Mouse (Mus musculus): ENCODE results near the gene Cib4. TPM values are rescaled to one million over a fixed set of nuclear protein-coding genes. Genes with fewer than 3 reads are reported as not detected.
A peak's percentile ranks its signal among the peaks of the same experiment; 100 is the strongest.

Gene Cib4
- polyA plus RNA-seq, 1 experiment from 2014 or later: not detected

DNA sequence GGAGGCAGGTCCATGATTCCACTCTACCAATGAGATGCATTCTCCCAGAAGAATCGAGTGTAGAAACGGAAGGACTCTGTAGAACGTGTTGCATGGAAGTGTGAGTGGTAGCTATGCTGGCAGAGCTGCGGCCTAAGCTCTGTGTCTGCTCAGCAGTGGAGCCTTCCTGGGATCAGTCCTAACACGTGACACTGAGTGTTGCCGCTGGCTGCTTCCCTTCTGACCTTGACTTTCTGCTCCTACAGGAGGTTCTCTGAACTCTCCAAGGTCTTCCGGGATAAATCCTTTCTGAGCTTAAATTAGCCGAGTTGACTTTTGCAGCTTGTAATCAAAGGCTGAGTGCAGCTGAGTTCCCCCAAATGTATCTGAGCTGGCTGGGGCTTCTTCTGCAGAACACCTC is 28.7 kb upstream of the Cib4 start:
- no peak overlapping the region for H3K4me2 ChIP-seq
- no peak for ATAC-seq (ENCODE audit: insufficient read depth)
- no peaks in the 10 kb centered on the region for H3K27me3 ChIP-seq (ENCODE audit: insufficient read depth, low read length)
- H3K9ac ChIP-seq: no peak overlapping the region
- no peaks in the 10 kb centered on the region for H3K9me3 ChIP-seq (ENCODE audit: low read depth, low read length)
- peaks cover 3% of the 10 kb centered on the region for H3K4me1 ChIP-seq (ENCODE audit: insufficient read depth)
- 84% methylated on average over 8 of the region's 8 CpGs for WGBS
- no peak for DNase-seq
- H3K27ac ChIP-seq (ENCODE audit: low read depth): no peak overlapping the region
- H3K4me3 ChIP-seq (ENCODE audit: low read depth, low read length): no peak overlapping the region
- no peaks in the 10 kb centered on the region for H3K36me3 ChIP-seq (ENCODE audit: insufficient read depth)
- TF ChIP-seq CTCF (IDR thresholded peaks at IDR 0.05; ENCODE audit: low read depth): no peak

DNA sequence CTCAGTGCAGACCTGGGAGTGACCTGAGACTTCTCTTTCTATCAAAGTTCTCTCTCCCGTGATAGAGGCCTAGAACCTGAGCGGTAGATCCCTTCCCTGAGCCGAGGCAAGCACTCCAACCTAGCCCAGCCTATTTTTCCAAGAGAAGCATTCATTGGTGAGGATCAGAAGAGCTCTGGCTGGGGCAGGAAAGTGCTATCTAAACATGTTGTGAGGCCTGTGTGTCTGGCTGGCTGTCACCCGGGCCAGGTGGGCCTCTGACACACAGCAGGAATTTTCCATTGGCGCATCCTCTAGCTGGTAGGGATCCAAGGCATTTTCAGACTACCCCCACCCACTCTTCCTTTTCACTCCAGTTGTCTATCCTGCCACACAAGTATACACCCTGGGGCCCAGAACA is 26.2 kb upstream of the Cib4 start:
- no peak for TF ChIP-seq CTCF (IDR thresholded peaks at IDR 0.05; ENCODE audit: low read depth)
- H3K9ac ChIP-seq: no peak overlapping the region
- 47% methylated on average over 5 of the region's 5 CpGs for WGBS
- no peak for ATAC-seq (ENCODE audit: insufficient read depth)
- DNase-seq: peak; percentile 25
- no peaks in the 10 kb centered on the region for H3K9me3 ChIP-seq (ENCODE audit: low read depth, low read length)
- no peaks in the 10 kb centered on the region for H3K36me3 ChIP-seq (ENCODE audit: insufficient read depth)
- H3K4me3 ChIP-seq (ENCODE audit: low read depth, low read length): no peak overlapping the region
- no peaks in the 10 kb centered on the region for H3K4me1 ChIP-seq (ENCODE audit: insufficient read depth)
- no peaks in the 10 kb centered on the region for H3K27me3 ChIP-seq (ENCODE audit: insufficient read depth, low read length)
- no peak overlapping the region for H3K4me2 ChIP-seq
- no peak overlapping the region for H3K27ac ChIP-seq (ENCODE audit: low read depth)

DNA sequence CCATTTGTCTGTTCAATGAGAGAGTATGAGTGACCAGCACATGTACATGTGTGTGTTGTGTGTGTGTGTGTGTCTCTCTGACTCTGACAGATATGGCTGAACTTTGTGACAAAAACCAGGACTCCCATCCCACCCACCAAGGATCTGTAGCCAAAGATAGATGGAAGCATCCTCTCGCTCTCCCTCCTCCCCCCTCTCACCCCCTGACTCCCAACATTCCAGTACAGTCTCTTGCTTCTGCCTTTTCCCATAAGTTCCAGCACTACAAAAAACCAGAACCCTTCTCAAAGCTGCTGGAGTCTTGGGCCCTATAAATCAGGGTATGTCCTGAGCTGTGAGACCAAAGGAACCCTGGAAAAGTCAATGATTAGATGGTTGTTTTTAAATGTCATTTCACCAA is 22.8 kb upstream of the Cib4 start:
- Histone ChIP-seq H3K9ac (no peak overlapping the region), H3K4me2 (no peak overlapping the region), H3K9me3 (ENCODE audit: low read depth, low read length) (no peaks in the 10 kb centered on the region), H3K36me3 (ENCODE audit: insufficient read depth) (no peaks in the 10 kb centered on the region), H3K27me3 (ENCODE audit: insufficient read depth, low read length) (no peaks in the 10 kb centered on the region), H3K4me3 (ENCODE audit: low read depth, low read length) (no peak overlapping the region), H3K27ac (ENCODE audit: low read depth) (no peak overlapping the region), H3K4me1 (ENCODE audit: insufficient read depth) (no peaks in the 10 kb centered on the region)
- TF ChIP-seq CTCF (IDR thresholded peaks at IDR 0.05; ENCODE audit: low read depth): no peak
- no peak for ATAC-seq (ENCODE audit: insufficient read depth)
- 69% methylated on average over 1 of the region's 1 CpGs for WGBS
- no peak for DNase-seq

- Histone ChIP-seq H3K4me1 (ENCODE audit: insufficient read depth) (peaks cover 11% of the 10 kb centered on the region; the same call in 1 of the 2 replicates), H3K9ac (no peak overlapping the region), H3K9me3 (ENCODE audit: low read depth, low read length) (peaks cover 5% of the 10 kb centered on the region; the same call in 1 of the 2 replicates), H3K27ac (ENCODE audit: low read depth) (no peak overlapping the region), H3K36me3 (ENCODE audit: insufficient read depth) (no peaks in the 10 kb centered on the region), H3K27me3 (ENCODE audit: insufficient read depth, low read length) (no peaks in the 10 kb centered on the region), H3K4me3 (ENCODE audit: low read depth, low read length) (no peak overlapping the region), H3K4me2 (no peak overlapping the region)
- DNase-seq: no peak
- ATAC-seq (ENCODE audit: insufficient read depth): no peak
- WGBS: 20% methylated on average over 3 of the region's 3 CpGs
- TF ChIP-seq CTCF (IDR thresholded peaks at IDR 0.05; ENCODE audit: low read depth): no peak
These were observed 14.4 kb upstream of the Cib4 start for GRCm38 (mm10) chr5:30559986-30560493.

DNA sequence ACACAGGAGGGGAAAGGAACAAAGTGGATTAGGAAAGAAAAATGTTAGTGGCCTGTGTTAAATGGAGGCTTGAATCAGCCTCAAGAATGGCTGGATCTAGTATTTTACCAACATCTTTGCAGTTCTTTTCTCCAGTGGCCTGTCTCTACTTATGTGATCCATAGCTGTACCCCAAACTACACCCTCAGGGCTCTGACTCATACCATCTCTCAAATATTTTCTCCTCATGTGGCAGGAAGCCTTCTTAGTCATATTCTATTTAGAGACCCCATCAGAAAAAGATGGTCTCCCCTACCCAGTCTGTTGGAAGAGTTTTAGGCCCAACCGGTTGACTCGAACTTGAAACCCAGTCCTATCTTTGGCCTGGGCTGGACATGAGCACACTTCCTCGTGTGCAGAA is 13.8 kb upstream of the Cib4 start:
- Histone ChIP-seq H3K9ac (no peak overlapping the region), H3K4me2 (no peak overlapping the region), H3K4me3 (ENCODE audit: low read depth, low read length) (no peak overlapping the region), H3K27me3 (ENCODE audit: insufficient read depth, low read length) (no peaks in the 10 kb centered on the region), H3K4me1 (ENCODE audit: insufficient read depth) (peaks cover 14% of the 10 kb centered on the region; the same call in 1 of the 2 replicates), H3K36me3 (ENCODE audit: insufficient read depth) (no peaks in the 10 kb centered on the region), H3K9me3 (ENCODE audit: low read depth, low read length) (peaks cover 5% of the 10 kb centered on the region; the same call in 1 of the 2 replicates), H3K27ac (ENCODE audit: low read depth) (no peak overlapping the region)
- ATAC-seq (ENCODE audit: insufficient read depth) (no peak), DNase-seq (no peak)
- TF ChIP-seq CTCF (IDR thresholded peaks at IDR 0.05; ENCODE audit: low read depth): no peak
- WGBS: 83% methylated on average over 3 of the region's 3 CpGs

- no peaks in the 10 kb centered on the region for H3K27me3 ChIP-seq (ENCODE audit: insufficient read depth, low read length)
- H3K4me3 ChIP-seq (ENCODE audit: low read depth, low read length): no peak overlapping the region
- ATAC-seq (ENCODE audit: insufficient read depth) (peak; percentile 86), DNase-seq (peak; percentile 82)
- TF ChIP-seq CTCF (IDR thresholded peaks at IDR 0.05; ENCODE audit: low read depth): no peak
- no peaks in the 10 kb centered on the region for H3K9me3 ChIP-seq (ENCODE audit: low read depth, low read length)
- no peaks in the 10 kb centered on the region for H3K36me3 ChIP-seq (ENCODE audit: insufficient read depth)
- WGBS: 40% methylated on average over 3 of the region's 3 CpGs
- no peak overlapping the region for H3K4me2 ChIP-seq
- H3K9ac ChIP-seq: no peak overlapping the region
- peaks cover 14% of the 10 kb centered on the region; the same call in 1 of the 2 replicates for H3K4me1 ChIP-seq (ENCODE audit: insufficient read depth)
- H3K27ac ChIP-seq (ENCODE audit: low read depth): peak overlapping the region; percentile 78
These were observed 10.6 kb upstream of the Cib4 start for GRCm38 (mm10) chr5:30556284-30556683.

DNA sequence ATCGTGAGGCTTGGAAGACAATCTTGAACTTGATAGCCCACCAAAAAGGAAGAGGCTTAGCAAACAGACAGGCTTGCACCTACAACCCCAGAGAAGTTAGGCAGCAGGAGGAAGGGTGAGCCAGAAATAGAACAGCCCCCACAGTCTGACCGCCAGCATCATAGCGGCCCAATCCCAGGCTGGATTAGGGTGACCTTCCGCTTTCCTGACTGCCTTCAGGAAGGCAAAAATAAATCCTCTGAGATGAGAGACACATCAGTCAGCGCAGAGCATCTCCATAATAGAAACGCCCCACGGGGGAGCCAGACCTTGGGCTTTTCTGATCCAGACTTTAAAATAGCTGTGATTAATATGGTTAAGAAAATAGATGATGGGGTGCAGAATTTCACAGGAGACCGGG is 9.3 kb upstream of the Cib4 start:
- TF ChIP-seq CTCF (IDR thresholded peaks at IDR 0.05; ENCODE audit: low read depth): no peak
- H3K27ac ChIP-seq (ENCODE audit: low read depth): no peak overlapping the region
- no peaks in the 10 kb centered on the region for H3K36me3 ChIP-seq (ENCODE audit: insufficient read depth)
- no peak overlapping the region for H3K4me2 ChIP-seq
- H3K9ac ChIP-seq: no peak overlapping the region
- H3K4me1 ChIP-seq (ENCODE audit: insufficient read depth): peaks cover 14% of the 10 kb centered on the region; the same call in 1 of the 2 replicates
- no peaks in the 10 kb centered on the region for H3K27me3 ChIP-seq (ENCODE audit: insufficient read depth, low read length)
- DNase-seq (no peak), ATAC-seq (ENCODE audit: insufficient read depth) (no peak)
- H3K4me3 ChIP-seq (ENCODE audit: low read depth, low read length): no peak overlapping the region
- H3K9me3 ChIP-seq (ENCODE audit: low read depth, low read length): no peaks in the 10 kb centered on the region
- 74% methylated on average over 8 of the region's 8 CpGs for WGBS

Measured in lung, embryonic 14.5 days (tissue).